Mouse (Mus musculus) ovary, adult 18-20 months (tissue): ENCODE measurements around the gene Adcy1.
A peak's percentile ranks its signal among the peaks of the same experiment; 100 is the strongest.

ENCODE experiments used
- DNase-seq: peaks from one replicate; pipeline ENCODE4 v3.0.0; 2022; ENCODE audit warnings: low spot score, mixed read lengths

Gene Adcy1

DNA sequence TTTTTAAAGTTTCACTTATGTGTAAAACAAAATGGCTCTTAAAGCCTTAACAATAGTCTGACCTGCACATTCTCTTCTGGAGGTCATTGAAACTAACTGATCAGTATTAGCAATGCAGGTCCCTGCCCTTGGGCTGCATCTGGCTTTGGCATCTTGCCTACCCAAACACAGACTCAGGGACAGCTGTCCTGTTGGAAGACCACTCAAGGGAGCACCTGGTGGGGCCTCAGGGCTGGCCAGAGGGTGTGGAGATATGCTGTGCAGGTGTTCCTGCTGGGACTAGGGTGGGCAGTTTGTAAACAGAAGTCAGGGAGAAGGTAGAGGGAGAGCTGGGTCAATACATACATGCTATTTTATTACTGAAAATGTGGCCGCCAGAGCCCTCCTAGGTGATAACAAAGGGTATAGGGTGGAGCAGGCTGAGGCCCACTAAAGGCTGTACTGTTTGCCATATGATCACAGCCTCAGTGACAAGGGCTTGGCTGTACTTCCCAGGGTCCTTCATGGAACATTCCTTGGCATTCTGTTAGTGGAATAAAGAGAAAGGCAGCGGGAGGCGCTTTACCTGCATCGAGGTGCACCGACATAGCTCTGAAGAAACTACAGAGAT, 73.1 kb downstream of the Adcy1 start:
- DNase-seq, result no peak

DNA sequence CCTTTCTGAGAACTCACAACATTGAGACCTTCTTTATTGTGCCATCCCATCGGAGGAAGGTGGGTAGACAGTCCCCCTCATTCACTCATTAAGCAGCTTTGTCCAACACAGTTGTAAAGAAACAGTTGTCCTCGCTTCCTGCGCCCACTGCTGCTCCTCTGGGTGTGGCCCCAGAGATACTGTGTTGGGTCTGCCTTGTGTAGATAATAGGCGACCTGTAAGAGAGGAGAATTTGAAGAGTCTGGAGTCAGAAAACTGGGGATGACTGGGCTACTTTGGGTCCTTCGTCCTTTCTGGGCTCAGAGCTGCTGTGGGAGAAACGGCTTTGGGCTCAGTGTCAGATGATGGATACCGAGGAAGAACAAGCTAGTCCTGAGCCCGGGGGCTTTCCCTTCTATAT, 75.1 kb downstream of the Adcy1 start:
- no peak for DNase-seq

DNA sequence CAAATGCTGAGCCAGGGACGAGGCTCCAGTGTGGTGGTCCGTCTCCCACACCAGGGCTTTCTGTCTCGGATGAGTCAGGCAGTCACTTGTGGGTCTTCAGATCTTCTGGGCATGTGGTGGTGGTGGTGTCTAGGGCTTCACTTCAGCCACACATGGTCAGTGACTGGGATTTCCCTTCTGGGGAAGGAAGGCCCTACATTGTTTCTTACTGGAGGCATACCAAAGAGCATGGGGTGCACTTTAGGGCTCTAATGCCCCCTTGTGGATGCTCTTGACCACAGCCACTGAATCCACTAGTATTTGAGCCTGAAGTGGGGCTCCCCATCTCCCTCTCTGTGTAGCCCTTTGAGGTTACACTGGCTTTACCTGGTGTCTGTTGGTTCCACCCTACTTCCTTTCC, 77.2 kb downstream of the Adcy1 start:
- DNase-seq, result no peak

DNA sequence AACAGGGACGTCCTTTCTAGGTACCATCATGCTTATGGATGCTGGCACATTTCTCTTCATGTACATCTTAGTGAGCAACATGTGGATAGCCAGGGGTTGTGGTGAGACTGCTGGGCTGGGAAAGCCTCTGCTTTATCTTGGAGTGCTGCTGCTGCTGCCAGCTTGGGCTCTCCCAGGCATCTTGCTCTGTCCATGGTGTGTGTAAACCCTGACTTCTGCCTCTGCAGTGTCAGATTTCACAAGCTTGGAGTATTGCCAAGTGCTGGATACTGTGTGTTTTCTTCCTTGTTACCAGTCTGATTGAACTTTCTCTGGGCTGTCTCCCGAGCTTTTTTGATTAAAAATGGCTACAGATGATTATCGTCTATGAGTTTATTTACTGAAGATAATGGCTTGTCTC, 79.4 kb downstream of the Adcy1 start:
- peak; percentile 55 for DNase-seq

DNA sequence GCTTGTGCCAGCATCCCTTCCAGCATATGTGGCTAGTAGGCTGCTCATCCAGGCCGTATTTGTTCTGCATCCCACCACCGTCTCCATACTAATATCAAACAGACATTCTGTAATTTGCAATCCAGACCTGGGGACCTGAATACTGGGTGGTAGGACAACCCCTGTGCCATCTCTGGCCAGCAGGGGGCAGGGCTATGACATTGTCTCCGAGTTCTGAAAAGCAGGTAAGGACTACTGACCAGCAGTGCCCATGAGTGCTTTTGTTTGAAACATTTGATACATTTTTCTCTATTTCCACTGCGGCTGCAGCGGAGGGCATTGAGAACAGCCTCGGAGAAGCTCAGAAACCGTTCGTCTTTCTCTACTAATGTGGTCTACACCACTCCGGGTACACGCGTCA, 81.1 kb downstream of the Adcy1 start:
- no peak for DNase-seq

DNA sequence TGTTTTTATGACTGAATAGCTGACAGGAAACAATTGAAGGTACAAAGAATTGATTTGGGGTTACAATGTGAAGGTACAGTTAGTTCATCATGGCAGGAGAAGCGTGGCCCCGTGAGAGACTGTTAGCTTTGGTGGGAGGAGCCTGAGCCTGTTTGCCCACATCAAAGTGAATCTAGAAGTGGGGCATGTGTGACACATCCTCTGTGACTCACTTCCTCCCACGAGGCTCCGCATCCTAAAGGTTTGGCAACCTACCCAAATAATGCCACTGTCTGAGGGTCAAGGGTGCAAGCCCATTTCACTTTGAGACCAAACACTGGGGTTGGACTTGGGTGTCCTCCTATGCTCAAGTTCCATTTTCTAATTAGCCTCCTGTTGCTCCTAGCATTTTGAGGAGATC, 81.9 kb downstream of the Adcy1 start:
- no peak for DNase-seq

DNA sequence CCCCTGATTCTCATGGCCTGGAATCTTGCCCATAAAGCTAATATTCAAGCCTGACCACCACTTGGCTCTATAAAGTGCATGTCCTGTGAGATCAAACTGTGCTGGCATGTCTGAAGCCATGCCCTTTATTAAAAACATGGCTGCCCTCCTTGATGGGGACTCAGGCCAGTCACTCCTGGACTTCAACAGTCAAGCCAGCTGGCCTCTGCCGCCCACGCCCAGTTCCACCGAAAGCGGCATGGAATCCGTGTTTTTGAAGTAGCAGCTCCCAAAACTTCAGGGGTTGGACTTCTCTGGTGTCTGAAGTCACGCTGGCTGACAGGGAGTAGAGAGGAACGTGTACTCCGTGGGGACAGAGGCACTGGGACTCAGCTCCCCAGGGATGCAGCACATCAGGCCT, 84.2 kb downstream of the Adcy1 start:
- DNase-seq, result no peak

DNA sequence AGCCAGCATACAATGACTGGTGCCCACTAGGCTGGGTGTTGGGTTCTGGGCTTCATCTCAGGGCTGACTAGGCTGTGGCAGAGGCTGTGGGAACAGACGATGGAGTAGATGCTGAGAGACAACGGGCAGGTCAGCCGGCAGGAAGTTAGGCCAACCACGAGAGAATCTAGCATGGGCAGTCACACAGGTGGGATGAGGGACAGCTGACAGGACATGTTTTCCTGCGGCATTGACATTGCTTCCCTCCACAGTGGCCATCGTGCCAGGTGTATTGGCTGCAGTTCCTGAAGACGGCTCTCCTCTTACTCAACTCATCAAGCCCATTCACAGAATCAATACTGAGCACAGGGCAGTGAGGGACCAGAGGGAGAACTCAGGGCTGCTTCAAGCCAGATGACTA, 84.7 kb downstream of the Adcy1 start:
- DNase-seq, result no peak

DNA sequence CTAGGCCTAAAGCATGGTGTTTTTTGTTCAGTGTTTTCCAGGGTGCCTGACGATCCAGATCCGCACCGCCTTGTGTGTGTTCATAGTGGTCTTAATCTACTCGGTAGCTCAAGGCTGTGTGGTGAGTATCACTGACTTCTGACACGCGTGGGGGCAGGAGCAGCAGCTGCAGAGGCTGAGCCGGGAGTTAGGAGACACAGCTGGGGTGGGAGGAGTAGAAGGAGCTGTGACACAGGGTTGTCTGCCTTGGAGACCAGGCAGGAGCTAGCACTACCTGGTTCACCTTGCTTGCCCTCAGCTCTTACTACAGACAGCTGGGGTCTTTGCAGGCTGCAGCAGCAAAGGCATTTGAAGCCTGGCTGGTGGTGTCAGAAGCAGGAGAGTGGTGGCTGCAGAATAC, 86.2 kb downstream of the Adcy1 start:
- DNase-seq, result no peak

DNA sequence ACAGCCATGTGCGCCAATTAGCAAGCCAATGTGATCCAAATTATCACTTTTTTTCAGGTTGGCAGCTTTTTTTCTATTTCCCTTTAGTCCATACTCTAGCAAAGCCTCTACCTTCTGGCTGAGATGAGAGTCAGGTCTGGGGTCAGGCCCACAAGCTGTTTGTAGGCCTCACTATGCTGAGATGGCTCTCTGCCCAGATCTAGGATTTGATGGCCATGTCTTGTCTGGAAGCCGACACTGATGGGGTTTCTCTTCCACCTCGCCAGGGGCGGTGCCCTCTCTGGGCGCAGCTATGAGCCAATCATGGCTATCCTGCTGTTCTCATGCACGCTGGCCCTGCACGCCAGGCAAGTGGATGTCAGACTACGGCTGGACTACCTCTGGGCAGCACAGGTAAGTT, 87.2 kb downstream of the Adcy1 start:
- DNase-seq, result no peak

DNA sequence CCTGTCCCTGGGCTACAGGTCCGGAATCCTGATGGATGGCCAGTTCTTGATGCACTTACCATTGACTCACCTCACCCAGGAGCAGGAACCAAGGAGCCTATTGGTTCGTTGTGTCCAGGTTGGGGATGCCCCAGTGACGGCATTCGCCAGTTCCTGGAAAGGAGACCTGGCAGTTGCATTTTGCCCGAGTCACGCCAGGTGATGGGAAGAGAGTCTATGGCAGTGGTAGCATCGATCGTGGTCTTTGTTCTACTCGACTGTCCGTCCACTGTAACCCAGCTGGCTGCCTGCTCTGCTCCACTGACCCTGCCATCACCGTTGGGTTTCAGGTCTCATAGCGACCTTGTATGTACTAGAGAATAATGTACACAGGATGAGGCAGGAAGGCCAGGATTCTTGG, 89.1 kb downstream of the Adcy1 start:
- no peak for DNase-seq

DNA sequence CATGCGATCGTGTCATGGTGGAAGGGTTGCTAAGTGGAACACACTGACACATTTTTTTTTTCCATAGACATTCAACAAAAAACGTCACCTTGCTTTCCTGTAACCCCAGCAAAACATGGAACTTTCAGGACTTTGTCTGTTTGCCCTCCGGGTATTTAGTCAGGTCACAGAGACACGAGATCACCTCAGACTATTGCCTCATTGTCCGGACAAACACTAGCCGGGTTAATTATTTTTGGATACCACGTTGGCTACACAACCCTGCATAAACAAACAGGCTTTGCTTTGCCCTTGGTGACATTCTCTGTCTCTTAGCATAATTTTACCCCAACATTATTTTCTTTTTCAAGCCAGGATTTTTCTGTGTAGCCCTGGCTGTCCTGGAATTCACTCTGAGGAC, 89.8 kb downstream of the Adcy1 start:
- no peak for DNase-seq

DNA sequence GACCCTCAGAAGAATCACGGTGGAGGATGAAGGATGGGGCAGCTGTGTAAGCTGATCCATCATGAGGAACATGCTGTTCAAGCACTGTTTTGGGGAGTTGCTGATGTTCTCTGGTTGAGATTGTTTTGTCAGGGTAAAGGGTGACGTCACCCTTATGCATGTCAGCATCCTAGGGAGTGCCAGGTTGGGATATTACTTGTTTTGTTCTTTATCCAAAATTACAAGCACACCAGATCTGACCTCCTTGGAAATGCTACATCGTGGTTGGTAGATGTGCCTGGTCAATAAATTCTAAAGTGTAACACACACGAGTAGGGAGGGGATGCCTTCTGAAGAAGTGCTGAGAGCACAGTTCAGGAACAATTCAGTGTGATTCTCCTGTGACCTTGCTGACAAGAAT, 93.1 kb downstream of the Adcy1 start:
- no peak for DNase-seq

DNA sequence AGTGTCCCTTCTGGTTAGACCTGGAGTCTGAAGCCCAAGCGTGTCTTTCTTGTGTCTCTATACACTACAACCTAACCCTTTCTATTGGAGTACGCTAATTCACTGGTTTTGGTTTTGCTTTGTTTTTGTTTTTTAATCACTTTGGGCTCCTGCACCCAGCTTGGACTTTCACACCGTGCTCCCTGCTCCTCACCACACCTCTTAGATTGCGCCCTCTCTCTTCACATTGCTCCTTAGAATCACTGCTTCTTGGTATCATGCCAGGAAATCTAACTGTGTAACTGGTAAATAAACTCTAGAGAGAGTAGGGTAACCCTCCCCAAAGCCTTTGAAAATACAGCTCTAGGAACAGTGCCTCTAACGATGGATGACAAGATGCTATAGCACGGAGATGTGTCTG, 94.9 kb downstream of the Adcy1 start:
- DNase-seq, result no peak

DNA sequence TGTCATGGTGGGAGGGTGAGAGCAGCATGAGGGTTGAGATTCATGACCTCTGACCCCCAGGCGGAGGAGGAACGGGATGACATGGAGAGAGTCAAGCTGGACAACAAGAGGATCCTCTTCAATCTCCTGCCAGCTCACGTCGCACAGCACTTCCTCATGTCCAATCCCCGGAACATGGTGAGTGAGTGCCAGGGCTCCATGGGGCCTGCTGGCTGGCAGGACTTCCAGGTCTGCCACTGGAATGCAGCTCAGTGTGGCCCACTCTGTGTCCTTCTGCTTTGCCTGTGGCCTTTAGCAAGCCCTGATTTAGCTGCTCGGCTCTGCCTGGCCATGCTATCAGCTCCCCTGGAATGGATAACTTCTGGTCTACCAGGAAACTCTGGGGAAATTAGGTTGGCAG, 96.9 kb downstream of the Adcy1 start:
- DNase-seq, result no peak

DNA sequence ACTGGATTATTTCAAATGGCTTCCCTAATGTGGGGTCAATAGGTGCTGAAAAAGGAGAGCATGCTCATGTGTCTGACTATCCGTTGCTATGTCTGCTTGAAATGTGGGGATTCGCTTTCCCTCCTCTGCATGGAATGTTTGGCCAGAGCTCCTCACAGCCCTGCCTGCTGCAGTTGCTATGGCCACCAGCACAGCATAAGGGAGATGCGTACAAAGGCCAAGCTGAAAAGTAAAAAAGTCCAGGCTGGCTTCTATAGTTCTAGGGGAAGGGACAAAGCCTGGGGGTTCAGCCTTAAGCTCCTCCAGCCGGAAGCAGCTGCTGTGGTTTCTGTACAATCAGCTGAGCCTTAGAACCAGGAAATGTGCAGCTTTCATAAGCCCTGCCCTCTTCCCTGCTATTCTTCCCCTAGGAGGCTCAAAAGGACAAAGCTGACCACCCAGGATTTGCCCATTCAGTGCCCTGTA, 97.4 kb downstream of the Adcy1 start:
- DNase-seq, result no peak

DNA sequence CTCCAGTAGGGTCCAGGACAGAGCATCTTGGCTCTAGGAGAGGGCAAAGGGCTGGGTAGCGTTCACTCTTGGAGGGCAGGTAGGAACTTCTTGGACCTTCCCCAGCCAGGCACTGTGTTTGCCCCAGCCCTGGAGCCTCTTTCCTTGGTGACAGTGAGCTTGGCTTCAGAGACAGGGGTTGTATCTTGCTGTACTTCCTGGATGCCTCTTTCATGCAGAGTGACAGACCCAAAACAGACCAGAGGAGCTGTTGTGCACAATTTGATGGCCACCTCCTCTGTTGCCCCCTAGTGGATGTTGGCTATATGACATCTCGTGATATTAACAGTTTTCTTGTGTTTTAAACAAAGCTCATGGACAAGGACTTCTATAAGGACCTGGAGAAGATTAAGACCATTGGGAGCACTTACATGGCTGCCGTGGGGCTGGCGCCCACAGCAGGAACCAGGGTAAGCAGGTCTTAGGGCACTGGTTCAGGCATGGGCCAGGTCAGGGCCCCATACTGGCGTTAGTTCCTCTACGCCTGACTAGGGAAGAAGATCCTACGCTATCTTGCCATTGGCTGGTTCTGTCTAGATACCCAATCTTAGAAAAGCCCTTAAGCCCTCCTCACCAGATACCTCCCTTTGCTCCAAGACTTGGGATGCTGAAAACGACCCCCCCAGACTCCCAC, 98.3 kb downstream of the Adcy1 start:
- no peak for DNase-seq

DNA sequence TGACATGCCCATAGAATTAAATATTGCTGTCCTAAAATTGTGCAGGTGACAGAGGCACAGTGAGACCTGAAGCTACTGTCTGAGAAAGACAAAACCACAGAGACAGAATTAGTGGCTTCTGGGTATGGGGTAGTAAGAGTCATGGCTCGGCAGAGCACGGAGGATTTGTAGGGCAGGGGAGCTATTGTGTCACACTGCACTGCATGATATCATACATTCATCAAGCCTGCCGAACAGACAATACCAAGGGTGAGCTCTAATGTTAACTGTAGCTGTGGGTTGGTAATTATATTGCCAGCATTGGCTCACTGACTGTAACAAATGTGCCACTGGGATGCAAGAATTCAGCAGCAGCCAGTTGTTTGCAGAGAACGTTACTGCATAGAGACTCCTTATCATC, 101.1 kb downstream of the Adcy1 start:
- no peak for DNase-seq

DNA sequence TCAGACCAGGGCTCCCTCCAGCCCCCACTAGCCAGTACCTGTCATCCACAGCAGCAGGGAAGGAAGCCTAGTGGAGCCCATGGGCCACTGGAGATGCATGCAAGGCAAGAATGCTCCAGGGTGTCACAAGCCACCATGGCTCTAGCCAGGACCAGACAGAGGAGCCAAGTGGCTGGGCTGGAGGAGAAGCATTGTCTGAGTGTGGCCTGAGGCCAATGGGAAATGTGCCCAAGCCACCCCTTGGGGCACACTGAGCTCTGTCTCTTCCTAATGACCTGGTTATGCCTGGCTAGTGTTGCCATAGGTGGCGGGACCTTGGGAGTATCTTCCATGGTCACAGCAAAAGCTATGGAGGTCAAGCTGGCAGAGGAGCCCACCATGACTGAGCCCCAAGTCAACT, 106.4 kb downstream of the Adcy1 start:
- DNase-seq, result no peak

DNA sequence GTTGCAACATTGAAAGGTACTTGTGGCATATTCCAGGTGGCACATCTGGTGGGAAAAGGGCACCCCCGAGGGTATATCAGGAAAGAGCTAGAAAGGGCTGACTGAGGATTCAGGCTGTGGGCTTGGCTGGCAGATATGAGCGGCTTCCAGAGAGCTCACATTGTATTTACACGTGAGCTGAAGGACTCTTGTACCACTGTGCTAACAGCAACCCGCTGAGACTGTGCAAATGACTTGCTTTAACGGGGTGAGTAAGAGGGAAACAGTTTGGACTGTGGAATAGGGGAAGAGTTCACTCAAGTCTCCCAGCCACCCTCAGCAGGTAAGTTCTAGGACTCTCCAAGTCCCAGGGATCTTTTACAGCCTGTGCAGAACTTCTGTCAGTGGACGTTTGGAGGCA, 110.4 kb downstream of the Adcy1 start:
- DNase-seq, result no peak

DNA sequence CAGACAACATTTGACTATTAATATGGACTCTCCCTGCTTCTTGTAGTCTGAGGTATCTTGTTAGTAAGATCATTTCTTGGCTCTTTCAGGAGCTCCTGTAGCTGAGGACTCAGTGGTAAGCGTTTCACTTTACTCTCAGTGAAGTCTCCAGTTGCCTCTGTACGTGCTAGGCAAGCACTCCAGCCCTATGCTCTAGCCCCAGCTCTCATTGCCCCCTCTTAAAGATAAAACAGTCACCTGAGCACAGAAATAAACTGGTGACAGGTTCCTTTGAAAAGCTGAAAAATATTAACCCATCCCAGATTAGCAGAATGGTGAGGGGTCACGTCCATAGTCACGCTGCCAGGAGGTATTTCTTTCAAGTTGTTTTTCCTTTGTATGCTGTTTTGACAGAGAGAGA, 115.4 kb downstream of the Adcy1 start:
- DNase-seq, result no peak

DNA sequence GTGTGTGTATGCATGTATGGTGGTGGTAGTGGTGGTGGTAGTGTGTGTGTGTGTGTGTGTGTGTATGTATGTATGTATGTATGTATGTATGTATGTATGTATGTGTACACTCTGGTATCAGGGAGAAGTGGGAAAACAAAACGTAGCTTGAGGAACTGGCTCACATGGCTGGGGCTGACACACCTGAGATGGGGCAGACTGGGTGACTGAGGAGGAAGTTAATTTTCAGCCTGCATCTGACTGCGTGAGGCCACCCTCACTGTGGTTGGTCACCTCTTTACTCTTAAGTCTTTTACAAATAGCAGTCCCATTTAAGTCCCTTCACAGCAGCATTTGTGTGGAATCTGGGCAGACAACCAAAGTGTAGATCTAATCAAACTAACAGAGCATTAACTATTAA, 116.0 kb downstream of the Adcy1 start:
- DNase-seq, result no peak

DNA sequence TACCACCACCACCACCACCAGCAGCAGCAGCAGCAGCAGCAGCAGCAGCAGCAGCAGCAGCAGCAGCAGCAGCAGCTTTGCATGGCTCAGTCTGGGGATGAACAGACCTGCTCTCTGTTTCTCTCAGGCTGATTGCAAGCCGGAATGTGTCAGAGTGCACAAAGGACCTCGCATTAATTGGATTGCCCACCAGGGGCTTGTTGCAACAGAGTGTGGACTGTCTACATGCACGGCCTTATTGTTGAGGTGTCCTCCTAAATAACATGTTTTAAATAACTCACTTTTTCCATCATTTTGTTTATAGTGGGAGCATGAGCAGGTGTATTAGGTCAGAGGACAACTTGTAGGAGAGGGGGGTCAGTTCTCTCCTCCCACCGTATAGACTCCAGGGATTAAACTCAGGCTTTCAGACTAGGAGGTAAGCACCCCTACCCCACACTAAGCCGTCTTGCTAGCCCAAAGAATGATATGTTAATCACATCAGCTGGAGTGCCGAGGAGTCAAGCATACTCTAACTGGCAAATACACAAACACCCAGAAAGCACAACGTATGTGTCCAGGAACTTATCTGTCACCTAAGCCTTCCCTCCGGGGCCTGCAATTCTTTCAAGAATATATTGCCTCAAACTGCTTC, 119.2 kb downstream of the Adcy1 start:
- DNase-seq, result no peak

DNA sequence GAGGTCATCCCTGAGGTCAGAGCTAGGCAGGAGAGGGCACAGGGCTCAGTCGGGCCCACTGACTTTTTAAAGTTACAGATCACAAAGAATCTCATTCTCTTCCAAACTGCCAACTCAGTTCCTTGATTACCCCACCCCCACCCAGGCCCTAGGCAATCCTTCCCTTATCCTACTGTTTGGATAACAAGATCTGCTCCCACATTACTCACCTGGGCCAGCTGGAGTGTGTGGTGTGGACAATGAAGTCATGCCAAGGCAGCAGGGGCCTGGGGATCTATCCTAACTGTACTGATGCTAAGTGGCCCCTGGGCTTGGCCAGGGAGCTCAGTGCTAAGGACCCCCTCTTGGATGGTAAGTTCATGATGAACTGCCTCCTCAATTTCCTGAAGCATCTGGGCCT, 121.1 kb downstream of the Adcy1 start:
- DNase-seq, result no peak
